Mouse (Mus musculus) bone marrow macrophage, adult 2 months (primary cell): ENCODE data around the gene 4933402N22Rik. TPM values are rescaled to one million over a fixed set of nuclear protein-coding genes. Genes with fewer than 3 reads are reported as not detected.
"Not testable (repeated sequence)": the region's sequence is repeated elsewhere in the genome, so short reads cannot be mapped to it uniquely, and the experiment has no call there.

Source experiments
- H3K27ac ChIP-seq: 2 replicates; pipeline ENCODE4 v1.5.1; 2012; ENCODE audit warnings: low read depth, low read length; ENCODE audit not compliant: insufficient read depth
- H3K4me1 ChIP-seq: 2 replicates; pipeline ENCODE4 v1.6.1; 2012; ENCODE audit warnings: low read length; ENCODE audit not compliant: control insufficient read depth, insufficient read depth
- H3K4me3 ChIP-seq: 2 replicates; pipeline ENCODE4 v1.5.1; 2012; ENCODE audit warnings: mild to moderate bottlenecking, low read length, moderate library complexity; ENCODE audit not compliant: insufficient read depth
- polyA plus RNA-seq: library from polyadenylated mRNA; stranded (reverse); fragments of >200 nt; gene quantifications from 2 replicates; pipeline ENCODE4 v1.2.4, GENCODE M21; 2012; ENCODE audit not compliant: missing spikeins, insufficient read depth, insufficient read length

The 4933402N22Rik gene
- not detected in 2 replicates for polyA plus RNA-seq

- not testable (repeated sequence) for H3K4me3 ChIP-seq, H3K4me1 ChIP-seq, H3K27ac ChIP-seq
These were observed at the start of gene 4933402N22Rik for GRCm38 (mm10) chr5:11917743-11918142. Gene 4933402N22Rik, plus strand, starts transcription at chr5:11918043.

DNA sequence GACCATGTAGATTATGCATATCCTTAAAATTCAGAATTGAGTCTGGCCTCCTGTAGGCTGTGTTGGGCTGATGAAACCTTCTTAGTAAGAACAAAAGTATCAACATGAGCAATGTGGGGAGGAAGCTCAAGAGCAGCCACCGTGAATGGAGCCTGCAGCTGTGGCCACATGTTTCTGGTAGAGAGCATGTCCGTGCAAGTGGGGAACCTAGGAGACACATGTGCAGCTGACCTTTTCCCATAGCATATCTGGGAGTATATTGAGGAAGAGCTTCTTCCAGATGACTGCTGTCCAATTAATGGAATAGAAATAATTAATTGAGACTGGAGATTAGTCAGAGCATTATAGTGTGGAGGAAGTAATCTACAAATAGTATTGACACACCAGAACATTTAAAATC lies 5.9 kb downstream of the 4933402N22Rik start:
- H3K27ac ChIP-seq, H3K4me3 ChIP-seq: not testable (repeated sequence)

More for the DNA sequence above, 5.9 kb downstream of the 4933402N22Rik start:
- not testable (repeated sequence) for H3K4me1 ChIP-seq

Other genes starting within 250 kb of the 4933402N22Rik start
- not detected in 2 replicates for gene Gm8922, start 236.1 kb upstream of the 4933402N22Rik start, polyA plus RNA-seq
- not detected in 2 replicates for gene Gm8926, start 147.5 kb upstream of the 4933402N22Rik start, polyA plus RNA-seq
- gene Gm6465, start 72.5 kb upstream of the 4933402N22Rik start, polyA plus RNA-seq, result not detected in 2 replicates